Mouse (Mus musculus) testis, adult 2 months (tissue): ENCODE results near the gene Lctl.

Experiments used
- CTCF ChIP-seq: fragments of 200-500 bp; IDR thresholded peaks from 2 replicates; pipeline ENCODE4 v1.5.1; 2012; ENCODE audit warnings: low read depth, mild to moderate bottlenecking, inconsistent platforms, low read length, moderate library complexity; ENCODE audit not compliant: control insufficient read depth, insufficient read depth, insufficient replicate concordance
- POLR2A ChIP-seq: fragments of 200-500 bp; IDR thresholded peaks from 2 replicates; pipeline ENCODE4 v1.6.1; 2012; ENCODE audit warnings: low read depth, mild to moderate bottlenecking, inconsistent platforms, low read length, moderate library complexity; ENCODE audit not compliant: control insufficient read depth

DNA sequence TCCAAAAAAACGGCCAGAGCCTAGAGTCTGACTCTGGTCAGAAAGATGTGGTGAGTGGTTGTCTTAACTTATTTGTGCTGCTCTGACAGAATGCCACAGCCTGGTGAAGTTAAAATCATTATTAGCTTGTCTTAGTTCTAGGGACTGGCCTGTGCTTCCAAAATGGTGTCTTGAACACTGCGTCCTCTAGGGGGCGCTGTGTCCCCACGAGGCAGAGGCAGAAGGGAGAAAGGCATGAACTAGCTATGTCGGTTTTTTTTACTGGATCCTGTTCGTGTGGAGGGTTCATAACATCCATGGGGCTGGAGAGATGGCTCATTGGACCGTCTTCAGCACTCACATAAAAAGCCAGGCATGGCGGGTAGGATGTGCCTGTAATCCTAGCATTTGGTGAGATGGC is 3.0 kb downstream of the Lctl start:
- TF ChIP-seq POLR2A = no peak
- TF ChIP-seq CTCF = peak; percentile 98
